Mouse (Mus musculus): Measurements from ENCODE around the gene Obp2b. TPM values are rescaled to one million over a fixed set of nuclear protein-coding genes. Genes with fewer than 3 reads are reported as not detected.

The Obp2b gene
- polyA plus RNA-seq, 1 experiment from 2014 or later: not detected

DNA sequence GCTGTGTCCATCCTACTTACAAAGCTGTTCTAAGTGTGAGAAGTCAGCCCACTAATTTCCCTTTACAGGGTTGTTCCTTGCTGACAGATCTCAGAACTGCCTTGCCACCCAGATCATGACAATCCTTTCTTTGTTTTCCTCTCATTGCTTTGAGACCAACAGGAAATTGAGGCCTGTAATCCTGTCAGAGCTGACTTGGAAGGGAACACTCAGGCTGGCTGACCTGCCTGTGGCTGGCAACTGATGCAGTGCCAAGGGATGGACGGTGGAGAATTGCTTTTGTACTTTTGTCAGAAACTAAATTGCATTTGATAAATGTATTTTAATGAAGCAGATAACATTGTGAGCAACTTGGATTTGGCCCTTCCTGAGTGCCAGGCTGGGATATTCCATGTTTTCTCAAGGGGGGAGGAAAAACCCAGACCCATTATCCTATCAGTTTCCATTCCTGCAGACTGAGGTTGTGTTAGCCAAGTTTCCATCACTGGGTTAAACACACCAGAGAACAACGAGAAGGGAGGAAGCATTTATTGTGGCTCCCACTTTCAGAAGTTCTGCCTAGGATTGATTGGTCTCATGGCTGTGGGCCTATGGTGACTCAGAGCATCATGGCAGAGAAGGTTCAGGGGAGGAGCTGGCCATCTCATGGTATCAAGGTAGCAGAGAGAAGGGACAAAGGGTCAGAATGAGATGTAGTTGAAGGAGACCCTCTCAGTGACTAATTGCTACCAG lies 3.4 kb upstream of the Obp2b start:
- Histone ChIP-seq H3K36me3 (no peaks in the 10 kb centered on the region), H3K9ac (replicated peaks) (no peak overlapping the region), H3K9me3 (no peaks in the 10 kb centered on the region), H3K4me2 (replicated peaks) (no peak overlapping the region), H3K4me1 (no peaks in the 10 kb centered on the region), H3K27me3 (no peaks in the 10 kb centered on the region), H3K27ac (replicated peaks) (no peak overlapping the region), H3K4me3 (no peak overlapping the region)
- WGBS: 50% methylated on average over 2 of the region's 2 CpGs
- no peak for ATAC-seq (replicated peaks)

DNA sequence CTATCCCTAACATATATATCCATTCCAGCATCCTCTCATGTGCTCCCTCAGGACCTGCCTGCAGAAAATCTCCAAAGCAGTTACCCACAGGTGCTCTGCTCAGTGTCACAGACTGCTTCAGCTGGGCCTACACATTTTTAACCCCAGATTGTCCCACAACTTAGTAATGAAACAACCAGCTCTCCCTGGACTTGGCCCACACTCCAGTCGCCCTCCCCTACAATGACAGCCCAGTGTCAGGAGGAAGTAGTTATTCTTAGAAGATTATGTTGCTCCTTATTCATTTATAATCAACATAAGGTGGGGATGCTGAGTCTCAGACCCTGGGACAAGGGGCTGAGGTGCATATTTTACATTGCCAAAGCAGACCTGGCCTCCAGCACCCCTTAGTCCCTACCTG lies 4.9 kb downstream of the Obp2b start:
- Histone ChIP-seq H3K36me3 (no peaks in the 10 kb centered on the region), H3K4me1 (no peaks in the 10 kb centered on the region), H3K9me3 (no peaks in the 10 kb centered on the region), H3K27ac (replicated peaks) (no peak overlapping the region), H3K4me3 (no peak overlapping the region), H3K27me3 (no peaks in the 10 kb centered on the region), H3K9ac (replicated peaks) (no peak overlapping the region), H3K4me2 (replicated peaks) (no peak overlapping the region)
- WGBS: 74% methylated on average over 1 of the region's 1 CpGs
- no peak for ATAC-seq (replicated peaks)

DNA sequence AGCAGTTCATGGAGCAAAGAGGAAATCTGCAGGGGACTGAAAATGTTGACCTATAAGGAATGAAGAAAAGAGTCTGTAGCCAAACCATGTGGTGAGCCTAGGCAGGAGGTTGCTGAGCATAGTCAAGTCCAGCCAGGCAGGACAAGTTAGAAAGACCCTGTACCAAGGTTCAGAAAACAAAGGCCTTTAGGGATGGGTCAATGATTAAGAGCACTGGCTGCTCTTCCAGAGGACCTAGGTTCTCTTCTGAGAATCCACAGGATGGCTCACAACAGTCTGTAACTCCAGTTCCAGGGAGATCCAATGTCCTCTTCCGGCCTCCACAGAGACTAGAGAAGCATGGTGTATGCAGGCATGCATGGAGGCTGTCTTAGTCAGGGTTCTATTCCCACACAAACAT lies 17.4 kb downstream of the Obp2b start:
- Histone ChIP-seq H3K9me3 (no peaks in the 10 kb centered on the region), H3K4me2 (replicated peaks) (no peak overlapping the region), H3K36me3 (no peaks in the 10 kb centered on the region), H3K4me3 (no peak overlapping the region), H3K27me3 (no peaks in the 10 kb centered on the region), H3K9ac (replicated peaks) (no peak overlapping the region), H3K4me1 (no peaks in the 10 kb centered on the region), H3K27ac (replicated peaks) (no peak overlapping the region)
- no peak for ATAC-seq (replicated peaks)
- 87% methylated on average over 1 of the region's 1 CpGs for WGBS

DNA sequence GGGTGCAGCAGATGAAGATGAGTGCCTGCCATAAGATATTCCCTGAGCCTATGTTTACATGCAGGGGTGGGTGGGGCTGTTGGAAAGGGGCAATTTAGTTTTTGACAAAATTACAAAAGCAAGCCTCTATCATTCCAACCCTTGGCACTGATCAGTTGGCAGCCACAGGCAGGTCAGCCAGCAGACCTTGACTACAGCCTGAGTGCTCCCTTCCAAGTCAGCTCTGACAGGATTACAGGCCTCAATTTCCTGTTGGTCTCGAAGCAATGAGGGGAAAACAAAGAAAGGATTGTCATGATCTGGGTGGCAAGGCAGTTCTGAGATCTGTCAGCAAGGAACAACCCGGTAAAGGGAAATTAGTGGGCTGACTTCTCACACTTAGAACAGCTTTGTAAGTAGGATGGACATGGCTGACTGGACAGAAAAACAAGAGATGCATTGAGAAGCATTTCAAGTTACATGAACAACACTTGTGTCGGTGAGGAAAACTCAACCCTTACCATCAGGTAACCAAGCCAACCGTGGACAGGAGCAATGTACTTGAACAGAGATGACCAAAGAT lies 21.3 kb downstream of the Obp2b start:
- Histone ChIP-seq H3K4me1 (no peaks in the 10 kb centered on the region), H3K36me3 (no peaks in the 10 kb centered on the region), H3K27ac (replicated peaks) (no peak overlapping the region), H3K27me3 (no peaks in the 10 kb centered on the region), H3K9ac (replicated peaks) (no peak overlapping the region), H3K4me3 (no peak overlapping the region), H3K9me3 (no peaks in the 10 kb centered on the region), H3K4me2 (replicated peaks) (no peak overlapping the region)
- no peak for ATAC-seq (replicated peaks)
- WGBS: 57% methylated on average over 4 of the region's 4 CpGs

DNA sequence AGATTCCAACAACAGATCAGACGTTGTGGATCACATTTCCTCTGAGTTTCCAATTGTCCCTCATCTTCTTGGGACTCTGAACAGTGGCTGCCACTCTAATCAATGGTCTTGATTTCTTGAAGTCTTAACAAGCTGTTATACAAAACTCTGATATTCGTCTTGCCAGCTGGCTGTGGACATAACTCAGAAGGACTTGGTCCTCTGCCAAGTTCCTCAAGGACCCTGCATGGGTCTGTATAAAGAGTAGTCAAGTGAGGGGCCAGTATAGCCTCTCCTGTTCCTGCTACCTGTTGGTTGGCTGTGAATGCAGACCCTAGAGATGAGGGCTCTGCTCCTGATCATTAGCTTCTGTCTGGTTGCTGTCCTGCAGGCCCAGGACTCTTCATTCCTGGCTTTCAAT lies 28.5 kb downstream of the Obp2b start, which contains the start of gene Lcn3:
Lcn3 (plus strand) TSS at position 301 of the 400 bp plus-strand sequence.
- Histone ChIP-seq H3K4me1 (no peaks in the 10 kb centered on the region), H3K4me3 (no peak within 1 kb of the TSS), H3K9ac (replicated peaks) (no peak within 1 kb of the TSS), H3K4me2 (replicated peaks) (no peak within 1 kb of the TSS), H3K9me3 (no peaks in the 10 kb centered on the region), H3K36me3 (no peaks in the 10 kb centered on the region), H3K27me3 (no peaks in the 10 kb centered on the region), H3K27ac (replicated peaks) (no peak within 1 kb of the TSS)
- WGBS: 47% methylated on average over 2 of the region's 2 CpGs
- ATAC-seq (replicated peaks): no peak

DNA sequence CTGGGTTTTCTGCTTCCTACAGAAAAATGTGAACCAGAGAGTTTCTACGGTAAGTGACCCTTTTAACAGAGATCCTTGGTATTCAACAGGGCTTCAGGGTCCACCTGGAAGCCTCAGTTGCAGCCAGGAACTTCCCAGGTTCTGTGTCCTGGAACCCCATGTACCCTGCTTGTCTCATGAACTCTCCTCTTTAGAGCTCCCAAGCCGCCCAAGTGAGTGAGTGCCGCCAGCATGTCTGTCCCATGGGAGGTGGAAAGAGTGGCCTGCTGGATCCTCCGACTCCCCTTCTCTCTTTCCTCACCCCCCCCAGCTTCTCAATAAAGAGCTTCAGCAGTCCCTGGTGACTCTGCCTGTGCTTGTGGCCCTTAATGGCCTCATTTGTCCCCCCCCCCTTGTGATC lies 31.0 kb downstream of the Obp2b start:
- 89% methylated on average over 4 of the region's 4 CpGs for WGBS
- Histone ChIP-seq H3K4me3 (no peak overlapping the region), H3K9ac (replicated peaks) (no peak overlapping the region), H3K36me3 (no peaks in the 10 kb centered on the region), H3K4me2 (replicated peaks) (no peak overlapping the region), H3K27ac (replicated peaks) (no peak overlapping the region), H3K4me1 (no peaks in the 10 kb centered on the region), H3K9me3 (no peaks in the 10 kb centered on the region), H3K27me3 (no peaks in the 10 kb centered on the region)
- no peak for ATAC-seq (replicated peaks)

DNA sequence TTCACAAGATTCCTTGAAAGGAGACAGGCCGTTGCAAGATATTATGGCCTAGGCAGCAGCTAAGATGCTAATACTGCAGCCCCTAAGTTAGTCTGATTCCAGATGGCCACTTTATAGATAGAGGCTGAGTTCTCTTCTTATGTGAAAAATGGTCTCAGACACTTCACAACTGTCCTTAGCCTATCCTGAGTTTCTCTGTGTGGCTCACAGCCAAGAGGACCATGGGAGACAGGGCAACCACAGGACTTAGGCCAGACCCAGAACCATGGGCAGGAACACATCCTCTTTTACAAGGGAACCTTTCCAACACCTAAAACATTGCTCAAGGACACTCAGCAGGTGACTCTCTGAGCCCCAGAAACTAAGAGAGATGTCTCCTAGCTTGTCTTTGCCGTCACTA lies 36.7 kb downstream of the Obp2b start:
- no peak overlapping the region for H3K4me2 ChIP-seq (replicated peaks)
- 89% methylated on average over 2 of the region's 2 CpGs for WGBS
- no peak overlapping the region for H3K27ac ChIP-seq (replicated peaks)
- H3K27me3 ChIP-seq: no peaks in the 10 kb centered on the region
- H3K9ac ChIP-seq (replicated peaks): no peak overlapping the region
- ATAC-seq (replicated peaks): no peak
- H3K36me3 ChIP-seq: no peaks in the 10 kb centered on the region
- H3K9me3 ChIP-seq: no peaks in the 10 kb centered on the region
- H3K4me3 ChIP-seq: no peak overlapping the region
- H3K4me1 ChIP-seq: no peaks in the 10 kb centered on the region

DNA sequence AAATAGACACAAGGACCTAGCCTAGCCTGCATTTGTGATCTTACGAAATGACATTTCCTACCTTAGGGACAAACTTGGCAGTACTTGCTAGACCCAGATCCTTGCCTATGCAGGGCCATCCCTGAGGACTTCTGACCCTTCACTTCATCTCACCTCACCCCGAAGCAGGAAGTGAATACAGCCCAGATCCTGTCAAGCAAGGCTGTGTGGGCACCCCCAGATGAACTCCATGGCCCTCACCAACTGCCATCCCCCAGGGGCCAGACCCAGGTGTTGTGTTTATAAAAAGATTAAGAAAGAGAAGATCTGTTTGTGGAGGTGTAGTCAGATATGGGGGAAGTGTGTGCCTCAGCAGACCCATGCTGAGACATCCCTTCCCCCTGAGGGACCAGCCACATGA lies 37.8 kb downstream of the Obp2b start:
- ATAC-seq (replicated peaks): no peak
- WGBS: 87% methylated on average over 2 of the region's 2 CpGs
- no peaks in the 10 kb centered on the region for H3K27me3 ChIP-seq

DNA sequence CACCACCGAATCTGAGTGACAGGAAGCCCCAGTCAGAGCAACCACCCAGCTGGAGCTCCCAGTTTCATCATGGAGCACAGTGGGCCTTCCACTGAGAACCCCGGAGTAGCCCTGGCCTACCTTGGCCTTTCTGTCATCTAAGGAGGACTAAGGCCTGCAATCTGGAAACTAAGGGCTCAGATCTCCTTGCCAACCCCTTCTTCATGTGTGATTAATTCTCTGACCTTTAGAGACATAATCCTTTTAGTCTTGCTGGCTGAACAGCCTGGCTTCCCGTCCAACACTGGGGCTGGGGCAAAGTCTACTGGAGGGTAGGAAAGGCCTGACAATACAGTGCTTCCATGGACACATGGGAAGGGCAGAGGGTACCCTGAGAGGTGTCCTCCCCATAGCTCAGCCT lies 39.2 kb downstream of the Obp2b start:
- H3K36me3 ChIP-seq: no peaks in the 10 kb centered on the region
- H3K27me3 ChIP-seq: no peaks in the 10 kb centered on the region
- 56% methylated on average over 3 of the region's 3 CpGs for WGBS
- no peak for ATAC-seq (replicated peaks)
- H3K4me2 ChIP-seq (replicated peaks): no peak overlapping the region
- H3K4me3 ChIP-seq: no peak overlapping the region
- H3K27ac ChIP-seq (replicated peaks): no peak overlapping the region
- no peaks in the 10 kb centered on the region for H3K9me3 ChIP-seq
- no peaks in the 10 kb centered on the region for H3K4me1 ChIP-seq
- no peak overlapping the region for H3K9ac ChIP-seq (replicated peaks)

More for the DNA sequence above, 37.8 kb downstream of the Obp2b start:
- Histone ChIP-seq H3K9ac (replicated peaks) (no peak overlapping the region), H3K4me2 (replicated peaks) (no peak overlapping the region), H3K36me3 (no peaks in the 10 kb centered on the region), H3K9me3 (no peaks in the 10 kb centered on the region), H3K4me1 (no peaks in the 10 kb centered on the region), H3K27ac (replicated peaks) (no peak overlapping the region), H3K4me3 (no peak overlapping the region)

DNA sequence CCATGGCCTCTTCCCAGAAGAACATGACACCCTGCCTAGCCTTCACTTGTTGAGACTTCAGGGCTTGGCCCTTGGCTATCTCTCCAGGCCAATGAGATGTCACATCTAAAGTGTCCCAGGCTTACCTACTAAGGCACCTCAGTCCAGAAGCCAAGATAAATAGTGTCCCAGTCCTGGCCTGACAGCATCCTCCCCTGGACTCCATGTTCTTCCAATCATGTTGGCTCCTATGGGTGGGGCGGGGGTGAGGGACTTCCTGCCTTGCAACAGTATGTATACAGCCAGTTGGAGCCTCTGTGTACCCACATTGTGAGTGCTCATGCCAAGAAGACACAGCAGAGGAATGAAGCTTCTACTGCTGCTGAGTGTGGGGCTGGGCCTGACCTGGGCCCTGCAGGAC lies 39.9 kb downstream of the Obp2b start, which contains the start of gene Lcn11:
Lcn11 (plus strand) TSS at position 301 of the 400 bp plus-strand sequence.
- 88% methylated on average over 1 of the region's 1 CpGs for WGBS
- no peaks in the 10 kb centered on the region for H3K9me3 ChIP-seq
- no peak within 1 kb of the TSS for H3K4me2 ChIP-seq (replicated peaks)
- no peak within 1 kb of the TSS for H3K27ac ChIP-seq (replicated peaks)
- no peak within 1 kb of the TSS for H3K9ac ChIP-seq (replicated peaks)
- H3K4me3 ChIP-seq: no peak within 1 kb of the TSS
- H3K36me3 ChIP-seq: no peaks in the 10 kb centered on the region
- H3K4me1 ChIP-seq: no peaks in the 10 kb centered on the region
- no peaks in the 10 kb centered on the region for H3K27me3 ChIP-seq
- no peak for ATAC-seq (replicated peaks)

DNA sequence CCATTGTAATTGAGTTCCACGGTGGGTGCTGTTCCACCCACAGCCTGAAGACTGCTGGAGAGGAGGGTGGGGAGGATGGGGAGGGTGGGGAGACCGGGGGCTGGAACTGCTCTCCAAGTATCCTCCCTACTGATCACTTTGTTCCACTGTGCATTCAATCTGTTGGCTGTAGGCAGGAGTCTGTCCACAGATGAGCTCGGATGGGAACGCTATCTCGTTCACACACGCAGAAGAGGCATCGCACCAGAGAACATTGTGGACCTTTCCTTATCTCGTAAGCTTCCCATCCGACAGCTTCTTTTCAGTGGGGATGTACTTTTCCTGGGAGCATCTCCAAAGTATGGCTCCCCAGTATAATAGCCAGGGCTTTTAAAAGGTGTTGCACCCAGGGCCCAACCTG lies 42.3 kb downstream of the Obp2b start:
- Histone ChIP-seq H3K36me3 (no peaks in the 10 kb centered on the region), H3K27me3 (no peaks in the 10 kb centered on the region), H3K9ac (replicated peaks) (no peak overlapping the region), H3K4me1 (no peaks in the 10 kb centered on the region), H3K4me3 (no peak overlapping the region), H3K9me3 (no peaks in the 10 kb centered on the region), H3K4me2 (replicated peaks) (no peak overlapping the region), H3K27ac (replicated peaks) (no peak overlapping the region)
- ATAC-seq (replicated peaks): no peak
- 91% methylated on average over 9 of the region's 9 CpGs for WGBS

DNA sequence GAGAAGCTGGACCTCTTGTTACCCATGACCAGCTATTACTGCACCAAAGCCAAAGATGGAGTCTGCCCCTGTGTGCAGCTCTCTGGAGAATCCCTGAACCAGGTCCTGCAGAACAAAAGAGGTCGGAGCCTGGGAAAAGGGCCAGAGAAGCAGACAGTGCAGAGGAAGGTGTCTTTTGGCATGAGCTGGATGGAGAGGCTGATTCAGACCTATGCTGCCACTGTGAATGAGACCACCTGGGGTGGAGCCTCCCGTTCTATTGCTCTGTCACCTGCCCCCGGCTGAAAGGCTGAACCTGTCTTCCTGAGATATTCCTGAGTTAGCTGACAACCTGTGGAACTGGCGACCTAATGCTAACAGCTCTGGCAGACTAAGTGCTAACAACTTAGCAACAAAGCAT lies 44.1 kb downstream of the Obp2b start:
- ATAC-seq (replicated peaks): no peak
- Histone ChIP-seq H3K9ac (replicated peaks) (no peak overlapping the region), H3K4me1 (no peaks in the 10 kb centered on the region), H3K4me3 (no peak overlapping the region), H3K27ac (replicated peaks) (no peak overlapping the region), H3K36me3 (no peaks in the 10 kb centered on the region), H3K4me2 (replicated peaks) (no peak overlapping the region), H3K9me3 (no peaks in the 10 kb centered on the region), H3K27me3 (no peaks in the 10 kb centered on the region)
- WGBS: 71% methylated on average over 4 of the region's 4 CpGs

DNA sequence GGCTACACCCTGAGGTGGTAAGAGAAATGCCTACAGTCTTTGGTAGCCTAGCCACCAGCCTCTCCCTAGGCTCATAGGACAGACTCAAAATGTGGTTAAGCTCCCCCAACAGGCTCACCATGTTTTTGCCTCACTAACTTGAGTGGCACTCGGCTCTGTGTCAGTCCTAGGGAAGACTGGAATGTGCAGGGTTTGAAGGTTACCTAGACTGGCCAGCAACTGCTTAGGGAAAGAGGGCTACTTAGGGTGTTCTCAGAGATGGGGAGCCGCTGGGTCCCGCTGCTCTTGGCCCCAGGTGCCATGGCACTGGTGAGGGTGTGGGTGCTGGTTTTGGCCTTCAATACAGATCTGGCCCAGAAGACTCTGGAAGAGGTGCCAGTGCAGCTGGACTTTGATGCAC lies 45.1 kb downstream of the Obp2b start, which contains the start of gene Gm13539:
Gm13539 (plus strand) TSS at position 301 of the 400 bp plus-strand sequence.
- H3K27me3 ChIP-seq: no peaks in the 10 kb centered on the region
- H3K4me1 ChIP-seq: no peaks in the 10 kb centered on the region
- 87% methylated on average over 3 of the region's 3 CpGs for WGBS
- no peak within 1 kb of the TSS for H3K9ac ChIP-seq (replicated peaks)
- no peak for ATAC-seq (replicated peaks)
- no peak within 1 kb of the TSS for H3K4me2 ChIP-seq (replicated peaks)
- no peak within 1 kb of the TSS for H3K4me3 ChIP-seq
- no peaks in the 10 kb centered on the region for H3K9me3 ChIP-seq
- no peak within 1 kb of the TSS for H3K27ac ChIP-seq (replicated peaks)
- H3K36me3 ChIP-seq: no peaks in the 10 kb centered on the region

All from forebrain, embryonic 15.5 days (tissue).